Mouse (Mus musculus): ENCODE results near the gene Actr1a.

- TF ChIP-seq GATA1 (IDR thresholded peaks at IDR 0.05; ENCODE audit: borderline replicate concordance, low read length) (no peak), FLI1 (IDR thresholded peaks at IDR 0.05; ENCODE audit: low read length) (no peak)
Observed at GRCm38 (mm10) chr19:46426488-46426887, 30.9 kb upstream of the Actr1a start.
